Comparison of ENCODE assay signal across 21 mouse cellular contexts in genomic region chr19:3639561-3639960, GRCm38 (mm10). TPM values are rescaled to one million over a fixed set of nuclear protein-coding genes. Genes with fewer than 3 reads are reported as not detected.
A peak's percentile ranks its signal among the peaks of the same experiment; 100 is the strongest.
DNase-seq lines count a peak whose midpoint lies in the region; ATAC-seq lines count a peak whose summit lies in the region.
"Had no signal": no experiment of that assay in that cellular context is flagged by ENCODE, and none has a peak within 500 bp of the region (broad histone marks: within the 10 kb centered on the region; RNA-seq: fewer than 3 reads in every experiment).

No protein-coding gene starts in this region.

- WGBS in forebrain, embryonic 10.5 days = 92% methylated on average over 7 of the region's 7 CpGs
- 91% methylated on average over 7 of the region's 7 CpGs for WGBS in forebrain, embryonic 14.5 days
- WGBS in heart, embryonic 11.5 days (ENCODE audit: insufficient replicate concordance) = 87% methylated on average over 7 of the region's 7 CpGs
- 87% methylated on average over 7 of the region's 7 CpGs for WGBS in kidney, embryonic 15.5 days
- 91% methylated on average over 7 of the region's 7 CpGs for WGBS in embryonic facial prominence, embryonic 10.5 days

- H3K9ac ChIP-seq in forebrain, embryonic 14.5 days (ENCODE audit: low read length) = no peak overlapping the region
- H3K9ac ChIP-seq in heart, embryonic 11.5 days (ENCODE audit: low read depth, low read length) = no peak overlapping the region
- H3K9ac ChIP-seq in kidney, embryonic 15.5 days = no peak overlapping the region
- H3K9ac ChIP-seq: forebrain, postnatal 0 days; hindbrain, embryonic 15.5 days; midbrain, embryonic 13.5 days had no signal

- no peaks in the 10 kb centered on the region for H3K9me3 ChIP-seq in forebrain, embryonic 10.5 days
- H3K9me3 ChIP-seq in forebrain, embryonic 14.5 days (replicated peaks; ENCODE audit: control insufficient read depth, low read length) = no peaks in the 10 kb centered on the region
- H3K9me3 ChIP-seq in heart, embryonic 11.5 days (replicated peaks; ENCODE audit: control insufficient read depth, low read length) = no peaks in the 10 kb centered on the region
- H3K9me3 ChIP-seq in kidney, embryonic 15.5 days (replicated peaks) = no peaks in the 10 kb centered on the region
- H3K9me3 ChIP-seq in embryonic facial prominence, embryonic 10.5 days = no peaks in the 10 kb centered on the region
- H3K9me3 ChIP-seq: hindbrain, embryonic 15.5 days; midbrain, embryonic 13.5 days had no signal

- no peak overlapping the region for H3K4me3 ChIP-seq in forebrain, embryonic 10.5 days
- no peak overlapping the region for H3K4me3 ChIP-seq in forebrain, embryonic 14.5 days (ENCODE audit: low read depth, low read length)
- no peak overlapping the region for H3K4me3 ChIP-seq in heart, embryonic 11.5 days (ENCODE audit: low read depth, low read length)
- H3K4me3 ChIP-seq in kidney, embryonic 15.5 days (replicated peaks) = no peak overlapping the region
- H3K4me3 ChIP-seq in embryonic facial prominence, embryonic 10.5 days = no peak overlapping the region
- H3K4me3 ChIP-seq: hindbrain, embryonic 15.5 days; left cerebral cortex, adult 2 months; midbrain, embryonic 13.5 days had no signal

- peaks cover 59% of the 10 kb centered on the region for H3K4me1 ChIP-seq in forebrain, embryonic 10.5 days
- peaks cover 14% of the 10 kb centered on the region; the same call in 1 of the 2 replicates for H3K4me1 ChIP-seq in forebrain, embryonic 14.5 days (ENCODE audit: control insufficient read depth, insufficient read depth, low read length)
- H3K4me1 ChIP-seq in heart, embryonic 11.5 days (ENCODE audit: control insufficient read depth, insufficient read depth, low read length) = peaks cover 64% of the 10 kb centered on the region
- peaks cover 82% of the 10 kb centered on the region for H3K4me1 ChIP-seq in kidney, embryonic 15.5 days
- H3K4me1 ChIP-seq in embryonic facial prominence, embryonic 10.5 days = peaks cover 83% of the 10 kb centered on the region

- ATAC-seq in forebrain, embryonic 14.5 days = no peak
- ATAC-seq in heart, embryonic 11.5 days (replicated peaks; ENCODE audit: insufficient number of reproducible peaks, low FRiP score, low TSS enrichment) = no peak
- no peak for ATAC-seq in kidney, embryonic 15.5 days (replicated peaks; ENCODE audit: low FRiP score)
- ATAC-seq: activated CD4-positive, CD25-positive, alpha-beta regulatory T cell, adult 4 months; forebrain, postnatal 0 days had no signal

- H3K4me2 ChIP-seq in forebrain, embryonic 14.5 days (ENCODE audit: low read length) = no peak overlapping the region
- H3K4me2 ChIP-seq in heart, embryonic 11.5 days = no peak overlapping the region
- no peak overlapping the region for H3K4me2 ChIP-seq in kidney, embryonic 15.5 days
- H3K4me2 ChIP-seq: hindbrain, embryonic 15.5 days; midbrain, embryonic 13.5 days had no signal

- no peaks in the 10 kb centered on the region for H3K27me3 ChIP-seq in forebrain, embryonic 10.5 days (ENCODE audit: poor library complexity, severe bottlenecking)
- no peaks in the 10 kb centered on the region for H3K27me3 ChIP-seq in forebrain, embryonic 14.5 days (replicated peaks; ENCODE audit: control insufficient read depth, insufficient read depth, low read length)
- H3K27me3 ChIP-seq in heart, embryonic 11.5 days (ENCODE audit: control insufficient read depth, insufficient read depth, low read length) = no peaks in the 10 kb centered on the region
- no peaks in the 10 kb centered on the region for H3K27me3 ChIP-seq in kidney, embryonic 15.5 days
- no peaks in the 10 kb centered on the region for H3K27me3 ChIP-seq in embryonic facial prominence, embryonic 10.5 days (replicated peaks; ENCODE audit: low read depth, poor library complexity, severe bottlenecking)
- H3K27me3 ChIP-seq: hindbrain, embryonic 15.5 days; midbrain, embryonic 13.5 days had no signal

- no peak for DNase-seq in forebrain, embryonic 10.5 days (ENCODE audit: extremely low spot score, low spot score)
- no peak for DNase-seq in forebrain, embryonic 14.5 days (ENCODE audit: low spot score)
- no peak for DNase-seq in heart, adult 9 months (ENCODE audit: low spot score in 2 of 2)
- no peak for DNase-seq in kidney, adult 18-20 months
- no peak for DNase-seq in embryonic facial prominence, embryonic 10.5 days (ENCODE audit: low spot score)
- no peak for DNase-seq in c-Kit-positive CD71-positive TER-119-positive erythroid progenitor cells, embryonic 14.5 days (ENCODE audit: low spot score)
- DNase-seq: adrenal gland, adult 8-10 months; cerebellum, adult 2 months; cerebellum, postnatal 25 days; embryo, embryonic 11 days; forebrain, postnatal 0 days; gastrocnemius, postnatal 36 days; layer of hippocampus, adult 9-11 months; lung, adult 18-20 months; thymus, postnatal 14 days had no signal

- peaks cover 72% of the 10 kb centered on the region for H3K36me3 ChIP-seq in forebrain, embryonic 10.5 days (replicated peaks)
- H3K36me3 ChIP-seq in forebrain, embryonic 14.5 days (ENCODE audit: control insufficient read depth, insufficient read depth, low read length) = 0 out of 2 replicates have a peak, but pooled peaks cover 3% of the 10 kb centered on the region
- H3K36me3 ChIP-seq in heart, embryonic 11.5 days (ENCODE audit: control insufficient read depth, insufficient read depth, low read length) = 0 out of 2 replicates have a peak, but pooled peaks cover 3% of the 10 kb centered on the region
- peaks cover 29% of the 10 kb centered on the region for H3K36me3 ChIP-seq in kidney, embryonic 15.5 days
- peaks cover 87% of the 10 kb centered on the region for H3K36me3 ChIP-seq in embryonic facial prominence, embryonic 10.5 days (replicated peaks)
- H3K36me3 ChIP-seq: hindbrain, embryonic 15.5 days; midbrain, embryonic 13.5 days had no signal

- 0 out of 2 replicates have a peak overlapping the region, but pooled peaks have one; percentile 15 for H3K27ac ChIP-seq in forebrain, embryonic 10.5 days
- H3K27ac ChIP-seq in forebrain, embryonic 14.5 days (ENCODE audit: low read depth, low read length) = no peak overlapping the region
- peak overlapping the region; percentile 75; the same call in 1 of the 2 replicates for H3K27ac ChIP-seq in heart, embryonic 11.5 days (ENCODE audit: low read depth, low read length)
- H3K27ac ChIP-seq in kidney, embryonic 15.5 days = peak overlapping the region; percentile 91; the same call in 1 of the 2 replicates
- H3K27ac ChIP-seq in embryonic facial prominence, embryonic 10.5 days (replicated peaks) = peak overlapping the region; percentile 91
- H3K27ac ChIP-seq: left cerebral cortex, adult 2 months had no signal

RNA-seq across cellular contexts. Expression of gene Lrp5, which starts 46.8 kb away (rescaled TPM):
- polyA plus RNA-seq in forebrain, embryonic 10.5 days (2016; fragmentation: Nextera tagmentation; extraction: Ambion mirVana) = 3.6 and 3.9 TPM in 2 replicates
- polyA plus RNA-seq in forebrain, embryonic 14.5 days (2014; fragmentation: Nextera tagmentation; extraction: Ambion mirVana) = 1.8 and 2.1 TPM in 2 replicates
- 4.6 and 5.3 TPM in 2 replicates for polyA plus RNA-seq in heart, embryonic 11.5 days (2014; fragmentation: Nextera tagmentation; extraction: Ambion mirVana)
- 5.8 and 6.9 TPM in 2 replicates for polyA plus RNA-seq in kidney, embryonic 15.5 days (2015; fragmentation: Nextera tagmentation; extraction: Ambion mirVana)
- 5.5 and 5.6 TPM in 2 replicates for polyA plus RNA-seq in embryonic facial prominence, embryonic 10.5 days (2016; fragmentation: Nextera tagmentation; extraction: Ambion mirVana)
